Mouse (Mus musculus) myocyte (in vitro differentiated cells): ENCODE data around the gene Clp1. TPM values are rescaled to one million over a fixed set of nuclear protein-coding genes. Genes with fewer than 3 reads are reported as not detected.

Source experiments
- H3K27me3 ChIP-seq: one replicate; pipeline ENCODE4 v1.6.1; 2011; ENCODE audit not compliant: control insufficient read depth, insufficient read depth, insufficient read length
- H3K36me3 ChIP-seq: one replicate; pipeline ENCODE4 v1.6.1; 2011; ENCODE audit not compliant: control insufficient read depth, insufficient read depth
- H3K4me2 ChIP-seq: one replicate; pipeline ENCODE4 v1.6.1; 2011; ENCODE audit warnings: low read depth, control low read depth
- H3K4me3 ChIP-seq: one replicate; pipeline ENCODE4 v1.5.1; 2011; ENCODE audit warnings: mild to moderate bottlenecking, control low read depth, moderate library complexity
- H3K79me2 ChIP-seq: one replicate; pipeline ENCODE4 v1.6.1; 2011; ENCODE audit not compliant: control insufficient read depth, insufficient read depth
- H3ac ChIP-seq: one replicate; pipeline ENCODE4 v1.6.1; 2011; ENCODE audit not compliant: control insufficient read depth, insufficient read length
- MAX ChIP-seq: IDR thresholded peaks from one replicate; pipeline ENCODE4 v1.6.1; 2011; ENCODE audit warnings: low read depth, mild to moderate bottlenecking, control low read depth
- MYOD1 ChIP-seq, 3 experiments: IDR thresholded peaks; one replicate each; pipeline ENCODE4 v1.6.1; 2011; ENCODE audit warnings: control low read depth in 2 of 3, low read depth in 2 of 3, mild to moderate bottlenecking in 2 of 3, moderate library complexity in 1 of 3; ENCODE audit not compliant: insufficient read length in 2 of 3, control insufficient read depth in 1 of 3
- MYOG ChIP-seq, 3 experiments: IDR thresholded peaks; one replicate each; pipeline ENCODE4 v1.6.1; 2011; ENCODE audit warnings: control low read depth in 2 of 3, low read depth in 2 of 3, mild to moderate bottlenecking in 2 of 3; ENCODE audit not compliant: insufficient read length in 2 of 3, control insufficient read depth in 1 of 3, insufficient read depth in 1 of 3
- POLR2A ChIP-seq: IDR thresholded peaks from one replicate; pipeline ENCODE4 v1.6.1; 2011; ENCODE audit warnings: low read depth, mild to moderate bottlenecking, control low read depth, moderate library complexity; ENCODE audit not compliant: insufficient read length
- POLR2AphosphoS2 ChIP-seq: IDR thresholded peaks from one replicate; pipeline ENCODE4 v1.6.1; 2011; ENCODE audit warnings: low read depth, control low read depth; ENCODE audit not compliant: insufficient read length
- REST ChIP-seq: IDR thresholded peaks from one replicate; pipeline ENCODE4 v1.6.1; 2011; ENCODE audit warnings: mild to moderate bottlenecking, control low read depth, moderate library complexity; ENCODE audit not compliant: insufficient read depth, insufficient read length
- SRF ChIP-seq: IDR thresholded peaks from one replicate; pipeline ENCODE4 v1.6.1; 2011; ENCODE audit warnings: low read depth; ENCODE audit not compliant: control insufficient read depth, insufficient read length
- TCF12 ChIP-seq: IDR thresholded peaks from one replicate; pipeline ENCODE4 v1.6.1; 2011; ENCODE audit warnings: mild to moderate bottlenecking, control low read depth; ENCODE audit not compliant: poor library complexity, insufficient read depth, severe bottlenecking
- TCF3 ChIP-seq: IDR thresholded peaks from one replicate; pipeline ENCODE4 v1.6.1; 2011; ENCODE audit warnings: low read depth, control low read depth; ENCODE audit not compliant: insufficient read length
- USF1 ChIP-seq: IDR thresholded peaks from one replicate; pipeline ENCODE4 v1.6.1; 2011; ENCODE audit warnings: low read depth, mild to moderate bottlenecking, control low read depth, moderate library complexity
- polyA plus RNA-seq: library from polyadenylated mRNA; unstranded; fragments of >200 nt; fragmentation: generic; extraction: Trizol; gene quantifications from one replicate; pipeline ENCODE4 v1.2.1, GENCODE M21; 2012; ENCODE audit warnings: missing spikeins

The Clp1 gene
- polyA plus RNA-seq, 1 experiment: 7.1 TPM

DNA sequence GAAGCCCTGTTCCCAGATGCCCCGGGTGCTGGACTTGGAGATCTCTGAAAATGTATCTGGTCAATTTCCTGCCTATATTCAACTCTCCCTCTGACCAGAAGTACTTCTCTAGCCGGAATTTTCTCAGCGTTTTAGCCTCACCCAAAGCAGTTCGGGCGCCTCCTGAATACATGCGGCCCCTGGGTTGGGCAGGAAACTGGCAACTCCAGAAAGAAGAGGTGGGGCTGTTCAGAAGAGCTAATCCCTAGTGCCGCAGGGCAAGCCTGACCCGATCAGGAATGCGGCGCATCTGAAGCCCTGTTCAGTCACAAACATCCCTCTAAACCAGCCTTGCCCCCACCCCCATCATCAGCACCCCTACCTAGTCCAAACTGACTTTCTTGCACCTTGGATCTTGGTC, 17.0 kb upstream of the Clp1 start:
- Histone ChIP-seq H3ac (peak overlapping the region; percentile 34), H3K79me2 (peaks cover 26% of the 10 kb centered on the region), H3K36me3 (no peaks in the 10 kb centered on the region), H3K4me3 (peak overlapping the region; percentile 99), H3K27me3 (no peaks in the 10 kb centered on the region), H3K4me2 (peak overlapping the region; percentile 92)
- TF ChIP-seq USF1 (no peak), POLR2A (no peak), MAX (no peak), REST (no peak), MYOD1 (IDR thresholded peaks at IDR 0.05; ENCODE audit: control insufficient read depth in 1 of 3, insufficient read length in 2 of 3, low read depth in 2 of 3) (no peak), POLR2AphosphoS2 (no peak), TCF12 (no peak), SRF (no peak), TCF3 (no peak)

- Histone ChIP-seq H3ac (peak within 1 kb of the TSS; percentile 34), H3K4me2 (peak within 1 kb of the TSS; percentile 92), H3K79me2 (peaks cover 26% of the 10 kb centered on the region), H3K4me3 (peak within 1 kb of the TSS; percentile 99), H3K27me3 (no peaks in the 10 kb centered on the region), H3K36me3 (no peaks in the 10 kb centered on the region)
- TF ChIP-seq POLR2A (peak; percentile 52), POLR2AphosphoS2 (peak; percentile 12), USF1 (no peak)
These were observed 16.4 kb upstream of the Clp1 start, which contains the start of gene Gm19426 for GRCm38 (mm10) chr2:84743561-84743960. Gene Gm19426, minus strand, starts transcription at chr2:84743655.

GRCm38 (mm10) chr2:84742451-84743283, 15.5 kb upstream of the Clp1 start:
- Histone ChIP-seq H3K4me3 (peak overlapping the region; percentile 99), H3K36me3 (no peaks in the 10 kb centered on the region), H3K4me2 (peak overlapping the region; percentile 88), H3K79me2 (peaks cover 26% of the 10 kb centered on the region), H3K27me3 (no peaks in the 10 kb centered on the region), H3ac (peak overlapping the region; percentile 34)
- TF ChIP-seq TCF3 (no peak), POLR2A (peak; percentile 42), POLR2AphosphoS2 (peak; percentile 65)

GRCm38 (mm10) chr2:84741841-84742450, 14.8 kb upstream of the Clp1 start:
- Histone ChIP-seq H3K27me3 (no peaks in the 10 kb centered on the region), H3K4me3 (peak overlapping the region; percentile 99), H3K36me3 (no peaks in the 10 kb centered on the region), H3ac (peak overlapping the region; percentile 34), H3K79me2 (peaks cover 26% of the 10 kb centered on the region), H3K4me2 (peak overlapping the region; percentile 88)
- TF ChIP-seq MYOD1 (IDR thresholded peaks at IDR 0.05; ENCODE audit: control insufficient read depth in 1 of 3, insufficient read length in 2 of 3, low read depth in 2 of 3) (no peak), TCF3 (no peak), TCF12 (no peak), REST (no peak), POLR2A (no peak)

GRCm38 (mm10) chr2:84740608-84741333, 13.6 kb upstream of the Clp1 start:
- TF ChIP-seq MYOG (IDR thresholded peaks at IDR 0.05; ENCODE audit: control insufficient read depth in 1 of 3, insufficient read depth in 1 of 3, insufficient read length in 2 of 3, low read depth in 2 of 3) (no peak), TCF12 (no peak), POLR2AphosphoS2 (peak; percentile 66)
- Histone ChIP-seq H3K27me3 (no peaks in the 10 kb centered on the region), H3K4me3 (peak overlapping the region; percentile 99), H3ac (no peak overlapping the region), H3K79me2 (peaks cover 26% of the 10 kb centered on the region), H3K4me2 (peak overlapping the region; percentile 88), H3K36me3 (no peaks in the 10 kb centered on the region)
